Mouse (Mus musculus) kidney, postnatal 10 days (tissue): ENCODE results near the gene Mdga1.

Experiments used
- DNase-seq: peaks from one replicate; pipeline ENCODE4 v3.0.0; 2021; ENCODE audit warnings: mixed read lengths

Mdga1 gene

GRCm38 (mm10) chr17:29979841-29980240 lies 10.0 kb upstream of the Mdga1 start:
- DNase-seq, result no peak

GRCm38 (mm10) chr17:29979020-29979419 lies 9.1 kb upstream of the Mdga1 start:
- DNase-seq, result no peak

- DNase-seq, result peak; percentile 93
Observed at GRCm38 (mm10) chr17:29975731-29976130, 5.8 kb upstream of the Mdga1 start.

GRCm38 (mm10) chr17:29973226-29973625 lies 3.3 kb upstream of the Mdga1 start:
- DNase-seq, result no peak

GRCm38 (mm10) chr17:29971761-29972432 lies 2.0 kb upstream of the Mdga1 start:
- no peak for DNase-seq

- peak; percentile 35 for DNase-seq
Observed at GRCm38 (mm10) chr17:29965506-29965905, 4.4 kb downstream of the Mdga1 start.

GRCm38 (mm10) chr17:29963730-29964259 lies 6.1 kb downstream of the Mdga1 start:
- no peak for DNase-seq

GRCm38 (mm10) chr17:29955880-29956279 lies 14.0 kb downstream of the Mdga1 start:
- no peak for DNase-seq

- no peak for DNase-seq
Observed at GRCm38 (mm10) chr17:29954316-29954715, 15.6 kb downstream of the Mdga1 start.

GRCm38 (mm10) chr17:29951100-29951499 lies 18.8 kb downstream of the Mdga1 start:
- no peak for DNase-seq

GRCm38 (mm10) chr17:29950574-29950973 lies 19.3 kb downstream of the Mdga1 start:
- DNase-seq, result no peak

GRCm38 (mm10) chr17:29947271-29947714 lies 22.6 kb downstream of the Mdga1 start:
- no peak for DNase-seq

- DNase-seq, result no peak
Observed at GRCm38 (mm10) chr17:29944376-29944775, 25.5 kb downstream of the Mdga1 start.

GRCm38 (mm10) chr17:29939011-29939410 lies 30.9 kb downstream of the Mdga1 start:
- DNase-seq, result no peak

- no peak for DNase-seq
Observed at GRCm38 (mm10) chr17:29937350-29937781, 32.5 kb downstream of the Mdga1 start.

- no peak for DNase-seq
Observed at GRCm38 (mm10) chr17:29934133-29934851, 35.6 kb downstream of the Mdga1 start.

- no peak for DNase-seq
Observed at GRCm38 (mm10) chr17:29932753-29933152, 37.1 kb downstream of the Mdga1 start.

- DNase-seq, result no peak
Observed at GRCm38 (mm10) chr17:29931224-29931945, 38.5 kb downstream of the Mdga1 start.

GRCm38 (mm10) chr17:29928751-29929237 lies 41.1 kb downstream of the Mdga1 start:
- DNase-seq, result peak; percentile 67

GRCm38 (mm10) chr17:29925608-29926606 lies 44.0 kb downstream of the Mdga1 start:
- DNase-seq, result no peak

- no peak for DNase-seq
Observed at GRCm38 (mm10) chr17:29920089-29920488, 49.8 kb downstream of the Mdga1 start.

- DNase-seq, result no peak
Observed at GRCm38 (mm10) chr17:29919552-29919920, 50.4 kb downstream of the Mdga1 start.
